Mouse (Mus musculus) kidney, adult 2 months (tissue): ENCODE measurements at regions not wholly inside any gene's neighbourhood (a gene's known extent, or its start where the extent isn't known, plus 50 kb on each side); places are given as distances from the start of the nearest gene placed in this dataset.

Experiments
- CTCF ChIP-seq: fragments of 200-500 bp; conservative IDR thresholded peaks from 2 replicates; pipeline ENCODE4 v1.5.1; 2011; ENCODE audit warnings: low read depth, mild to moderate bottlenecking, control low read depth, low read length, moderate library complexity, mixed read lengths; ENCODE audit not compliant: insufficient read depth, insufficient read length
- POLR2A ChIP-seq: fragments of 200-500 bp; IDR thresholded peaks from one replicate; pipeline ENCODE4 v1.6.1; 2011; ENCODE audit warnings: low read depth, low read length, control low read depth

DNA sequence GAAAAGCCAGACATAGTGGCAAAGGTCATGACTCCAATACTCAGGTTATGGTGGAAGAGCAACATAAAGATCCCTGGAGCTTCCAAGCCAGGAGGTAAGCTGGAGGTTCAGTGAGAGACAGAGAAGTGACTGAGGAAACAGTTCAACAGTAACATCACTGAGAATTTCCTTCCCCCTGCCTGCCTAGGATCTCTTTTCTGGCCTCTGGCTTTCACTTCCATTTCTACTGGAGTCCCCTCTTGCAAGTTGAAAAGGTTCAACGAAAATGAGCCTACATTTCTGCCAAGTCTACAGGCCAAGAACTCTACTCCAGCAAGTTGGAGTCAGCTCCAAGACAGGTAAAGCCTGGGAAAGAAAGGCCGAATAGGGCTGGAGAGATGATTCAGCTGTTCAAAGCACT is 293.0 kb downstream of the Epha4 start:
- TF ChIP-seq POLR2A (no peak), CTCF (no peak)
